Mouse (Mus musculus): Measurements from ENCODE around the gene Eral1. TPM values are rescaled to one million over a fixed set of nuclear protein-coding genes. Genes with fewer than 3 reads are reported as not detected.

Eral1 gene
- 33.4 and 33.5 TPM in 2 replicates for polyA plus RNA-seq (2014; fragmentation: Nextera tagmentation; extraction: Ambion mirVana)

GRCm38 (mm10) chr11:78079961-78080921 lies at the start of gene Eral1:
Gene Eral1 (minus strand): TSS chr11:78080383.
- Histone ChIP-seq H3K9ac (replicated peaks; ENCODE audit: low read depth, low read length) (peak within 1 kb of the TSS; percentile 76), H3K4me2 (replicated peaks; ENCODE audit: low read depth, low read length) (peak within 1 kb of the TSS; percentile 78), H3K4me1 (ENCODE audit: control insufficient read depth, insufficient read depth, low read length) (peaks cover 6% of the 10 kb centered on the region), H3K4me3 (ENCODE audit: low read depth, low read length) (peak within 1 kb of the TSS; percentile 85), H3K36me3 (ENCODE audit: control insufficient read depth, insufficient read depth, low read length) (peaks cover 13% of the 10 kb centered on the region), H3K9me3 (ENCODE audit: control insufficient read depth, low read depth, low read length) (no peaks in the 10 kb centered on the region), H3K27me3 (ENCODE audit: control insufficient read depth, insufficient read depth, low read length) (no peaks in the 10 kb centered on the region), H3K27ac (ENCODE audit: low read length) (0 out of 2 replicates have a peak within 1 kb of the TSS, but pooled peaks have one; percentile 49)
- peak; percentile 92; the same call in 1 of the 2 replicates for ATAC-seq (ENCODE audit: insufficient number of reproducible peaks, insufficient read depth, low FRiP score, low read depth)
- WGBS: 1% methylated on average over 42 of the region's 42 CpGs

DNA sequence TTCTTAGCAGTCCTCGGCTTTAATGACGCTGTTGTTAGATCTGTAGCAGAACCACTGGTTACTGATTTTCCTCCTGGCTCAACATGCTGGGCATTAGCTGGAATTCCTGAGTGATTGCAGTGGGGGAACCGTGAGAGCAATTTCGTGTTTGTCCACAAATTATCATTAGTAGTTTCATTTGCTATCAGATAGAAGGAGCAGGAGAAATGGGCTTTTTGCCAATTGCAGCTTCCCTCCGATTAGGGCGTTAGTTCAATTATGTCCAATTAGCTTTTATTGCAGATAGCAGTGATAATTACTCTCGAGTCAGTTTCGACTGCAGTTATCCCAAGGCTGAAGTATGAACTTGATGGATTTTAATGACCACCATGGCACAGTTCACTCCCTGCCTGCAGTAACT lies 49.3 kb upstream of the Eral1 start:
- 78% methylated on average over 8 of the region's 8 CpGs for WGBS
- Histone ChIP-seq H3K4me1 (ENCODE audit: control insufficient read depth, insufficient read depth, low read length) (no peaks in the 10 kb centered on the region), H3K4me3 (ENCODE audit: low read depth, low read length) (no peak overlapping the region), H3K4me2 (replicated peaks; ENCODE audit: low read depth, low read length) (no peak overlapping the region), H3K9me3 (ENCODE audit: control insufficient read depth, low read depth, low read length) (no peaks in the 10 kb centered on the region), H3K36me3 (ENCODE audit: control insufficient read depth, insufficient read depth, low read length) (no peaks in the 10 kb centered on the region), H3K27ac (ENCODE audit: low read length) (no peak overlapping the region), H3K27me3 (ENCODE audit: control insufficient read depth, insufficient read depth, low read length) (no peaks in the 10 kb centered on the region), H3K9ac (replicated peaks; ENCODE audit: low read depth, low read length) (no peak overlapping the region)
- ATAC-seq (ENCODE audit: insufficient number of reproducible peaks, insufficient read depth, low FRiP score, low read depth): no peak

- ATAC-seq (ENCODE audit: insufficient number of reproducible peaks, insufficient read depth, low FRiP score, low read depth): no peak
Observed at GRCm38 (mm10) chr11:78126739-78127138, 46.6 kb upstream of the Eral1 start.

GRCm38 (mm10) chr11:78125691-78126090 lies 45.5 kb upstream of the Eral1 start:
- Histone ChIP-seq H3K36me3 (ENCODE audit: control insufficient read depth, insufficient read depth, low read length) (no peaks in the 10 kb centered on the region), H3K4me1 (ENCODE audit: control insufficient read depth, insufficient read depth, low read length) (no peaks in the 10 kb centered on the region), H3K9ac (replicated peaks; ENCODE audit: low read depth, low read length) (no peak overlapping the region), H3K27me3 (ENCODE audit: control insufficient read depth, insufficient read depth, low read length) (no peaks in the 10 kb centered on the region), H3K4me3 (ENCODE audit: low read depth, low read length) (no peak overlapping the region), H3K9me3 (ENCODE audit: control insufficient read depth, low read depth, low read length) (no peaks in the 10 kb centered on the region), H3K27ac (ENCODE audit: low read length) (no peak overlapping the region), H3K4me2 (replicated peaks; ENCODE audit: low read depth, low read length) (no peak overlapping the region)
- WGBS: 74% methylated on average over 6 of the region's 6 CpGs
- ATAC-seq (ENCODE audit: insufficient number of reproducible peaks, insufficient read depth, low FRiP score, low read depth): no peak

More at GRCm38 (mm10) chr11:78126739-78127138, 46.6 kb upstream of the Eral1 start:
- H3K27ac ChIP-seq (ENCODE audit: low read length): no peak overlapping the region
- H3K27me3 ChIP-seq (ENCODE audit: control insufficient read depth, insufficient read depth, low read length): no peaks in the 10 kb centered on the region
- no peaks in the 10 kb centered on the region for H3K36me3 ChIP-seq (ENCODE audit: control insufficient read depth, insufficient read depth, low read length)
- no peak overlapping the region for H3K9ac ChIP-seq (replicated peaks; ENCODE audit: low read depth, low read length)
- H3K4me1 ChIP-seq (ENCODE audit: control insufficient read depth, insufficient read depth, low read length): no peaks in the 10 kb centered on the region
- no peaks in the 10 kb centered on the region for H3K9me3 ChIP-seq (ENCODE audit: control insufficient read depth, low read depth, low read length)
- 73% methylated on average over 4 of the region's 4 CpGs for WGBS
- no peak overlapping the region for H3K4me3 ChIP-seq (ENCODE audit: low read depth, low read length)
- H3K4me2 ChIP-seq (replicated peaks; ENCODE audit: low read depth, low read length): no peak overlapping the region

- Histone ChIP-seq H3K9me3 (ENCODE audit: control insufficient read depth, low read depth, low read length) (no peaks in the 10 kb centered on the region), H3K27ac (ENCODE audit: low read length) (no peak overlapping the region), H3K4me1 (ENCODE audit: control insufficient read depth, insufficient read depth, low read length) (no peaks in the 10 kb centered on the region), H3K9ac (replicated peaks; ENCODE audit: low read depth, low read length) (no peak overlapping the region), H3K4me2 (replicated peaks; ENCODE audit: low read depth, low read length) (no peak overlapping the region), H3K27me3 (ENCODE audit: control insufficient read depth, insufficient read depth, low read length) (no peaks in the 10 kb centered on the region), H3K4me3 (ENCODE audit: low read depth, low read length) (no peak overlapping the region), H3K36me3 (ENCODE audit: control insufficient read depth, insufficient read depth, low read length) (no peaks in the 10 kb centered on the region)
- ATAC-seq (ENCODE audit: insufficient number of reproducible peaks, insufficient read depth, low FRiP score, low read depth): no peak
Observed at GRCm38 (mm10) chr11:78123782-78124181, 43.6 kb upstream of the Eral1 start.

DNA sequence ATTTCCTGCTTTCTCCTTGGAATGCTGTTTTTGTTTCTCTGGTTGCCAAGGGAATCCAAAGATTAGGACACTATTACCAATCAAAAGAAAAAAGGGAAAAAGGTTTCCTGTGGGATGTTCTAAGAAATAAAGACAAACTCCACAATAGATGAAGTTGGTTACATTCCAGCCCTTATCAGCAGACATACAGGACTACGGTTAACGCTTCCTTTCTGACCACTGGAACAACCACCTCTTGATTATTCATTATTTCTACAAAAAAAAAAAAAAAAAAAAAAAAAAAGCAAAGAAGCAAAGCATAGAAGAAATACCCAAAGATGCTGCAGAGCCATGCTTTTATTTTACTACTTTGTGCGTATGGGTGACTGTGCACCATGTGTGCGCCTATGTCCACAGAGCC lies 42.6 kb upstream of the Eral1 start:
- Histone ChIP-seq H3K9me3 (ENCODE audit: control insufficient read depth, low read depth, low read length) (no peaks in the 10 kb centered on the region), H3K4me2 (replicated peaks; ENCODE audit: low read depth, low read length) (no peak overlapping the region), H3K36me3 (ENCODE audit: control insufficient read depth, insufficient read depth, low read length) (no peaks in the 10 kb centered on the region), H3K9ac (replicated peaks; ENCODE audit: low read depth, low read length) (no peak overlapping the region), H3K27me3 (ENCODE audit: control insufficient read depth, insufficient read depth, low read length) (no peaks in the 10 kb centered on the region), H3K27ac (ENCODE audit: low read length) (no peak overlapping the region), H3K4me1 (ENCODE audit: control insufficient read depth, insufficient read depth, low read length) (no peaks in the 10 kb centered on the region), H3K4me3 (ENCODE audit: low read depth, low read length) (no peak overlapping the region)
- ATAC-seq (ENCODE audit: insufficient number of reproducible peaks, insufficient read depth, low FRiP score, low read depth): no peak
- WGBS: 91% methylated on average over 4 of the region's 4 CpGs

DNA sequence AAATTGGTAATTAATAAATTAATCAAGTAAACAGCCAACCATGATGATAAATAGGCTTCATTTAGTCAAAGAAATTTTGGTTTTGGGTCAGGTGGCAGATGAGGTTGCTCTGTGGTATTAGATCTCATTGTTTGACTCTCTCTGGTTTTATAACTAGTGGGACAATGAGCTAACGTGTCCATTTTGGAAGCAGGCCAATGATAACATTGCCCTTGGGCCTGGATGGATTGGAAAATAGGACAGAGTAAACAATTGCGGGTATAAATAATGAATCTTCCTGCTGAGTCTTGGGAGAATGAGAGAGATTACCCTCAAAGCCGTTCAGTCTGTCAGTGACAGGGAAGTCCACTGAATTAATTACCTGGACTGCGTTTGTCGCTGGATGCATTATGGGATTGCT lies 41.0 kb upstream of the Eral1 start:
- H3K9ac ChIP-seq (replicated peaks; ENCODE audit: low read depth, low read length): no peak overlapping the region
- H3K36me3 ChIP-seq (ENCODE audit: control insufficient read depth, insufficient read depth, low read length): no peaks in the 10 kb centered on the region
- H3K4me2 ChIP-seq (replicated peaks; ENCODE audit: low read depth, low read length): no peak overlapping the region
- no peak overlapping the region for H3K27ac ChIP-seq (ENCODE audit: low read length)
- 38% methylated on average over 5 of the region's 5 CpGs for WGBS
- H3K27me3 ChIP-seq (ENCODE audit: control insufficient read depth, insufficient read depth, low read length): no peaks in the 10 kb centered on the region
- no peaks in the 10 kb centered on the region for H3K9me3 ChIP-seq (ENCODE audit: control insufficient read depth, low read depth, low read length)
- no peak overlapping the region for H3K4me3 ChIP-seq (ENCODE audit: low read depth, low read length)
- ATAC-seq (ENCODE audit: insufficient number of reproducible peaks, insufficient read depth, low FRiP score, low read depth): no peak
- H3K4me1 ChIP-seq (ENCODE audit: control insufficient read depth, insufficient read depth, low read length): peaks cover under 1% of the 10 kb centered on the region; the same call in 1 of the 2 replicates

DNA sequence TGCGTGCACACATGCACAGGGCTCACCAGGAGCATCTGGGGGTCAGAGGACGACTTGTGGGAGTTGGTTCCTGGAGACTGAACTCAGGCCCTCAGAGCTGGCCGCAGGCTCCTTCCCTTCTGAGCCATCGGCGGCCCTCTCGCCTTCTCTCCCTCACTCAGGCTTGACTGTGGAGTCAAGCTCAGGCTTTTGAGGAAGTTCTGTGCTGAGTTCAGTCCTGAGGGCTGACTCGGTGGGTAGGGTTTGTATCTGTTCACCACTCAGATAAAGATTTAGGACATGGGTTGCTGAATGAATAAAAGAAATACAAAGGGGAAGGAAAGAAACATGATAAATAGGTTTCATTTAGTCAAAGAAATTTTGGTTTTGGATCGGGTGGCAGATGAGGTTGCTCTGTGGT lies 39.7 kb upstream of the Eral1 start:
- Histone ChIP-seq H3K4me2 (replicated peaks; ENCODE audit: low read depth, low read length) (no peak overlapping the region), H3K27ac (ENCODE audit: low read length) (no peak overlapping the region), H3K9ac (replicated peaks; ENCODE audit: low read depth, low read length) (no peak overlapping the region), H3K36me3 (ENCODE audit: control insufficient read depth, insufficient read depth, low read length) (no peaks in the 10 kb centered on the region), H3K27me3 (ENCODE audit: control insufficient read depth, insufficient read depth, low read length) (no peaks in the 10 kb centered on the region), H3K9me3 (ENCODE audit: control insufficient read depth, low read depth, low read length) (no peaks in the 10 kb centered on the region), H3K4me3 (ENCODE audit: low read depth, low read length) (no peak overlapping the region), H3K4me1 (ENCODE audit: control insufficient read depth, insufficient read depth, low read length) (peaks cover 4% of the 10 kb centered on the region; the same call in 1 of the 2 replicates)
- WGBS: 78% methylated on average over 8 of the region's 8 CpGs
- ATAC-seq (ENCODE audit: insufficient number of reproducible peaks, insufficient read depth, low FRiP score, low read depth): no peak
